Mouse (Mus musculus): ENCODE measurements around the gene Fbxl20. TPM values are rescaled to one million over a fixed set of nuclear protein-coding genes. Genes with fewer than 3 reads are reported as not detected.

Fbxl20 gene
- polyA plus RNA-seq, 1 experiment = 15.4 TPM

GRCm38 (mm10) chr11:98077086-98077485 lies 73.1 kb downstream of the Fbxl20 start:
- Histone ChIP-seq H3K27ac (ENCODE audit: insufficient read depth, low read length) (no peak overlapping the region), H3K36me3 (ENCODE audit: control insufficient read depth, insufficient read depth, low read length) (no peaks in the 10 kb centered on the region), H3K4me3 (ENCODE audit: extremely low read depth, insufficient read depth, insufficient read length) (no peak overlapping the region), H3K27me3 (ENCODE audit: control insufficient read depth, insufficient read depth, low read length) (no peaks in the 10 kb centered on the region), H3K4me1 (ENCODE audit: control insufficient read depth, insufficient read depth, insufficient read length) (no peaks in the 10 kb centered on the region)
- 76% methylated on average over 8 of the region's 8 CpGs for WGBS
- DNase-seq (ENCODE audit: low read depth in 1 of 2, low spot score in 2 of 2) = no peak
- TF ChIP-seq POLR2A (IDR thresholded peaks at IDR 0.05; ENCODE audit: low read depth, low read length) (no peak), CTCF (IDR thresholded peaks at IDR 0.05; ENCODE audit: extremely low read depth, insufficient read depth, insufficient read length, insufficient replicate concordance) (no peak)

GRCm38 (mm10) chr11:98075195-98075808 lies 74.9 kb downstream of the Fbxl20 start:
- H3K4me1 ChIP-seq (ENCODE audit: control insufficient read depth, insufficient read depth, insufficient read length) = no peaks in the 10 kb centered on the region
- no peak overlapping the region for H3K27ac ChIP-seq (ENCODE audit: insufficient read depth, low read length)
- H3K27me3 ChIP-seq (ENCODE audit: control insufficient read depth, insufficient read depth, low read length) = no peaks in the 10 kb centered on the region
- peak; percentile 64 to 85 for DNase-seq (ENCODE audit: low read depth in 1 of 2, low spot score in 2 of 2)
- no peak overlapping the region for H3K4me3 ChIP-seq (ENCODE audit: extremely low read depth, insufficient read depth, insufficient read length)
- H3K36me3 ChIP-seq (ENCODE audit: control insufficient read depth, insufficient read depth, low read length) = no peaks in the 10 kb centered on the region
- TF ChIP-seq CTCF (IDR thresholded peaks at IDR 0.05; ENCODE audit: extremely low read depth, insufficient read depth, insufficient read length, insufficient replicate concordance) (peak; percentile 65; the same call in 1 of the 2 replicates), POLR2A (IDR thresholded peaks at IDR 0.05; ENCODE audit: low read depth, low read length) (no peak)
- 23% methylated on average over 13 of the region's 13 CpGs for WGBS

- no peak for DNase-seq (ENCODE audit: low read depth in 1 of 2, low spot score in 2 of 2)
- Histone ChIP-seq H3K4me1 (ENCODE audit: control insufficient read depth, insufficient read depth, insufficient read length) (no peaks in the 10 kb centered on the region), H3K4me3 (ENCODE audit: extremely low read depth, insufficient read depth, insufficient read length) (no peak overlapping the region), H3K27me3 (ENCODE audit: control insufficient read depth, insufficient read depth, low read length) (no peaks in the 10 kb centered on the region), H3K36me3 (ENCODE audit: control insufficient read depth, insufficient read depth, low read length) (no peaks in the 10 kb centered on the region), H3K27ac (ENCODE audit: insufficient read depth, low read length) (no peak overlapping the region)
- no peak for TF ChIP-seq CTCF (IDR thresholded peaks at IDR 0.05; ENCODE audit: extremely low read depth, insufficient read depth, insufficient read length, insufficient replicate concordance)
- no peak for TF ChIP-seq POLR2A (IDR thresholded peaks at IDR 0.05; ENCODE audit: low read depth, low read length)
- WGBS = 93% methylated on average over 4 of the region's 4 CpGs
Measured at GRCm38 (mm10) chr11:98073442-98073841, 76.8 kb downstream of the Fbxl20 start.

GRCm38 (mm10) chr11:98067255-98067654 lies 82.9 kb downstream of the Fbxl20 start:
- no peak overlapping the region for H3K4me3 ChIP-seq (ENCODE audit: extremely low read depth, insufficient read depth, insufficient read length)
- TF ChIP-seq POLR2A (IDR thresholded peaks at IDR 0.05; ENCODE audit: low read depth, low read length) (no peak), CTCF (IDR thresholded peaks at IDR 0.05; ENCODE audit: extremely low read depth, insufficient read depth, insufficient read length, insufficient replicate concordance) (no peak)

GRCm38 (mm10) chr11:98066201-98066600 lies 84.0 kb downstream of the Fbxl20 start:
- Histone ChIP-seq H3K36me3 (ENCODE audit: control insufficient read depth, insufficient read depth, low read length) (no peaks in the 10 kb centered on the region), H3K4me1 (ENCODE audit: control insufficient read depth, insufficient read depth, insufficient read length) (no peaks in the 10 kb centered on the region), H3K4me3 (ENCODE audit: extremely low read depth, insufficient read depth, insufficient read length) (no peak overlapping the region), H3K27ac (ENCODE audit: insufficient read depth, low read length) (no peak overlapping the region), H3K27me3 (ENCODE audit: control insufficient read depth, insufficient read depth, low read length) (no peaks in the 10 kb centered on the region)
- DNase-seq (ENCODE audit: low read depth in 1 of 2, low spot score in 2 of 2) = no peak
- 93% methylated on average over 12 of the region's 12 CpGs for WGBS
- TF ChIP-seq POLR2A (IDR thresholded peaks at IDR 0.05; ENCODE audit: low read depth, low read length) (no peak), CTCF (IDR thresholded peaks at IDR 0.05; ENCODE audit: extremely low read depth, insufficient read depth, insufficient read length, insufficient replicate concordance) (no peak)

More at GRCm38 (mm10) chr11:98067255-98067654, 82.9 kb downstream of the Fbxl20 start:
- no peak overlapping the region for H3K27ac ChIP-seq (ENCODE audit: insufficient read depth, low read length)
- H3K27me3 ChIP-seq (ENCODE audit: control insufficient read depth, insufficient read depth, low read length) = no peaks in the 10 kb centered on the region
- WGBS = 93% methylated on average over 21 of the region's 21 CpGs
- H3K4me1 ChIP-seq (ENCODE audit: control insufficient read depth, insufficient read depth, insufficient read length) = no peaks in the 10 kb centered on the region
- DNase-seq (ENCODE audit: low read depth in 1 of 2, low spot score in 2 of 2) = no peak
- no peaks in the 10 kb centered on the region for H3K36me3 ChIP-seq (ENCODE audit: control insufficient read depth, insufficient read depth, low read length)

GRCm38 (mm10) chr11:98061904-98062562 lies 88.2 kb downstream of the Fbxl20 start:
- Histone ChIP-seq H3K27me3 (ENCODE audit: control insufficient read depth, insufficient read depth, low read length) (no peaks in the 10 kb centered on the region), H3K36me3 (ENCODE audit: control insufficient read depth, insufficient read depth, low read length) (no peaks in the 10 kb centered on the region), H3K4me1 (ENCODE audit: control insufficient read depth, insufficient read depth, insufficient read length) (no peaks in the 10 kb centered on the region), H3K27ac (ENCODE audit: insufficient read depth, low read length) (no peak overlapping the region), H3K4me3 (ENCODE audit: extremely low read depth, insufficient read depth, insufficient read length) (no peak overlapping the region)
- 76% methylated on average over 6 of the region's 6 CpGs for WGBS
- TF ChIP-seq POLR2A (IDR thresholded peaks at IDR 0.05; ENCODE audit: low read depth, low read length) (no peak), CTCF (IDR thresholded peaks at IDR 0.05; ENCODE audit: extremely low read depth, insufficient read depth, insufficient read length, insufficient replicate concordance) (no peak)
- no peak for DNase-seq (ENCODE audit: low read depth in 1 of 2, low spot score in 2 of 2)

- Histone ChIP-seq H3K27me3 (ENCODE audit: control insufficient read depth, insufficient read depth, low read length) (no peaks in the 10 kb centered on the region), H3K27ac (ENCODE audit: insufficient read depth, low read length) (no peak overlapping the region), H3K4me3 (ENCODE audit: extremely low read depth, insufficient read depth, insufficient read length) (no peak overlapping the region), H3K36me3 (ENCODE audit: control insufficient read depth, insufficient read depth, low read length) (no peaks in the 10 kb centered on the region), H3K4me1 (ENCODE audit: control insufficient read depth, insufficient read depth, insufficient read length) (no peaks in the 10 kb centered on the region)
- DNase-seq (ENCODE audit: low read depth in 1 of 2, low spot score in 2 of 2) = no peak
- TF ChIP-seq POLR2A (IDR thresholded peaks at IDR 0.05; ENCODE audit: low read depth, low read length) (no peak), CTCF (IDR thresholded peaks at IDR 0.05; ENCODE audit: extremely low read depth, insufficient read depth, insufficient read length, insufficient replicate concordance) (no peak)
- WGBS = 52% methylated on average over 3 of the region's 3 CpGs
Measured at GRCm38 (mm10) chr11:98061441-98061840, 88.8 kb downstream of the Fbxl20 start.
